Mouse (Mus musculus) heart, postnatal 0 days (tissue): ENCODE results near the gene Heg1. TPM values are rescaled to one million over a fixed set of nuclear protein-coding genes. Genes with fewer than 3 reads are reported as not detected.
A peak's percentile ranks its signal among the peaks of the same experiment; 100 is the strongest.

Experiments
- ATAC-seq: fragments of 200-750 bp; cut with Nextera tagmentation; 2 replicates; pipeline ENCODE4 v1.8.0; 2017; ENCODE audit warnings: low read depth, moderate number of reproducible peaks, moderate library complexity; ENCODE audit not compliant: insufficient read depth
- DNase-seq: peaks from one replicate; pipeline ENCODE4 v3.0.0-alpha.2; 2016; ENCODE audit warnings: low spot score
- H3K27ac ChIP-seq: fragments of 300-500 bp; sonication (generic); 2 replicates; pipeline ENCODE4 v1.5.1; 2014; ENCODE audit warnings: low read depth, mild to moderate bottlenecking
- H3K27me3 ChIP-seq: fragments of 300-500 bp; sonication (generic); 2 replicates; pipeline ENCODE4 v1.6.1; 2014; ENCODE audit warnings: low read length, mixed read lengths; ENCODE audit not compliant: control insufficient read depth, insufficient read depth
- H3K36me3 ChIP-seq: fragments of 300-500 bp; sonication (generic); replicated peaks from 2 replicates; pipeline ENCODE4 v1.6.1; 2014; ENCODE audit warnings: low read length, mixed read lengths; ENCODE audit not compliant: control insufficient read depth, insufficient read depth
- H3K4me1 ChIP-seq: fragments of 300-500 bp; sonication (generic); 2 replicates; pipeline ENCODE4 v1.6.1; 2014; ENCODE audit warnings: antibody characterized with exemption; ENCODE audit not compliant: control insufficient read depth, insufficient read depth
- H3K4me2 ChIP-seq: fragments of 300-500 bp; sonication (generic); 2 replicates; pipeline ENCODE4 v1.6.1; 2014; ENCODE audit warnings: low read depth, mild to moderate bottlenecking, low read length, moderate library complexity
- H3K4me3 ChIP-seq: fragments of 300-500 bp; sonication (generic); 2 replicates; pipeline ENCODE4 v1.5.1; 2014; ENCODE audit warnings: low read depth, low read length
- H3K9ac ChIP-seq: fragments of 300-500 bp; sonication (generic); replicated peaks from 2 replicates; pipeline ENCODE4 v1.6.1; 2014; ENCODE audit warnings: low read depth, low read length, mixed read lengths
- H3K9me3 ChIP-seq: fragments of 300-500 bp; sonication (generic); replicated peaks from 2 replicates; pipeline ENCODE4 v1.6.1; 2016; ENCODE audit warnings: low read length; ENCODE audit not compliant: control insufficient read depth
- CTCF ChIP-seq: IDR thresholded peaks from 2 replicates; pipeline ENCODE4 v1.5.1; 2016; ENCODE audit warnings: antibody characterized with exemption, control low read depth, low read depth
- EP300 ChIP-seq: IDR thresholded peaks from 2 replicates; pipeline ENCODE4 v1.6.1; 2016; ENCODE audit warnings: antibody characterized with exemption, low read depth
- WGBS: fragments of 180-500 bp; shearing (Covaris S2); extraction: QIAGEN DNeasy Blood & Tissue Kit; methylation state at CpG from one replicate; pipeline ENCODE4 v1.1.7; 2014; 5-methylcytosine and 5-hydroxymethylcytosine counted together
- polyA plus RNA-seq: library from polyadenylated mRNA; unstranded; fragments of >200 nt; fragmentation: Nextera tagmentation; extraction: Ambion mirVana; gene quantifications from 2 replicates; pipeline ENCODE4 v1.2.1, GENCODE M21; 2015
- total RNA-seq: library from RNA; depleted of rRNA; stranded (reverse); fragments of >200 nt; gene quantifications from 2 replicates; pipeline ENCODE4 v1.2.3, GENCODE M21; 2014; ENCODE audit warnings: low replicate concordance

Heg1 gene
- total and polyA plus RNA-seq, 2 experiments from 2014 or later = 28.7 to 93.7 TPM

DNA sequence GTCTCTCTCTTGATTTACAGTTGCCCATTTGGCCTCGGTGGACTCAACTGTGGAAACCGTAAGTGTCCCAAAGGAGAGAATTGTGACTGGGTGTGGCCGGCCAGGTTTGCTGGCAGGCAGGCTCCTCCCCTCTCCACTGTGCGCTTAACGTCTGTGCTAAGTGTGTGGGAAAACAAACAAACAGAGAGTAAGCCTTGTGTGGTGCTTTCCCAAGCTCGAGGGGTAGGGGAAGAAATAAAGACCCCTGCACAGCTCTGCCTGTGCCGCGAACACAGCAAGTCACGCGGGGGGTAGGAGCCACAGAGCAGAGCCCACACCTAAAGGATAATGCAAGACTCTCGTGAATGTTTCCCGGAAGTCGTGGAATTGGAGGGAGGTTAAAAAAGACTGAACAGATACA is 67.0 kb downstream of the Heg1 start:
- peak overlapping the region; percentile 2; the same call in 1 of the 2 replicates for H3K4me2 ChIP-seq
- no peaks in the 10 kb centered on the region for H3K27me3 ChIP-seq
- no peak for ATAC-seq
- no peak overlapping the region for H3K9ac ChIP-seq
- TF ChIP-seq CTCF (no peak), EP300 (no peak)
- DNase-seq = no peak
- no peak overlapping the region for H3K27ac ChIP-seq
- no peaks in the 10 kb centered on the region for H3K9me3 ChIP-seq
- H3K4me1 ChIP-seq = no peaks in the 10 kb centered on the region
- H3K4me3 ChIP-seq = no peak overlapping the region
- peaks cover 83% of the 10 kb centered on the region for H3K36me3 ChIP-seq
- 49% methylated on average over 13 of the region's 13 CpGs for WGBS

DNA sequence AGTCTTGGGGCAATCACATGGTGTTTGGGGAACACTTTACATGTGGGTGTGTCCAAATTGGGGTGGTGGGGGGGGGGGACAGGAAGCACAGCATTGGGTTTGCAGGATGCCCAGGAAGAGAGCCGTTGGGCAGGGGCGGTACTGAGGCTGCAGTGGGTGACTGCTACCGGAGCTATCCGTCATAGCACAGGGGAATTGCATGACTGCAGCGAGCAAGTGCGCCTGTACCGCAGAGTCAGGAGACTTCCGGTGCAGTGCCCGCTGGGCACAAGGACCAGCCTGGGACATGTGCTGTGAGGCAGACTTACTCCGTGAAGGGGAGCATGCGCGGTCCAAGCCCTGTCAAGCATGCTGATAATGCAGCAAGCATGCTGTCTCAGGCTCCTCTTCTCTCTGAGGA is 67.4 kb downstream of the Heg1 start:
- no peak for ATAC-seq
- Histone ChIP-seq H3K27me3 (no peaks in the 10 kb centered on the region), H3K27ac (no peak overlapping the region), H3K4me1 (no peaks in the 10 kb centered on the region), H3K36me3 (peaks cover 83% of the 10 kb centered on the region), H3K9me3 (no peaks in the 10 kb centered on the region), H3K4me3 (no peak overlapping the region), H3K9ac (no peak overlapping the region), H3K4me2 (peak overlapping the region; percentile 2; the same call in 1 of the 2 replicates)
- WGBS = 67% methylated on average over 12 of the region's 12 CpGs
- DNase-seq = no peak
- TF ChIP-seq CTCF (no peak), EP300 (no peak)

DNA sequence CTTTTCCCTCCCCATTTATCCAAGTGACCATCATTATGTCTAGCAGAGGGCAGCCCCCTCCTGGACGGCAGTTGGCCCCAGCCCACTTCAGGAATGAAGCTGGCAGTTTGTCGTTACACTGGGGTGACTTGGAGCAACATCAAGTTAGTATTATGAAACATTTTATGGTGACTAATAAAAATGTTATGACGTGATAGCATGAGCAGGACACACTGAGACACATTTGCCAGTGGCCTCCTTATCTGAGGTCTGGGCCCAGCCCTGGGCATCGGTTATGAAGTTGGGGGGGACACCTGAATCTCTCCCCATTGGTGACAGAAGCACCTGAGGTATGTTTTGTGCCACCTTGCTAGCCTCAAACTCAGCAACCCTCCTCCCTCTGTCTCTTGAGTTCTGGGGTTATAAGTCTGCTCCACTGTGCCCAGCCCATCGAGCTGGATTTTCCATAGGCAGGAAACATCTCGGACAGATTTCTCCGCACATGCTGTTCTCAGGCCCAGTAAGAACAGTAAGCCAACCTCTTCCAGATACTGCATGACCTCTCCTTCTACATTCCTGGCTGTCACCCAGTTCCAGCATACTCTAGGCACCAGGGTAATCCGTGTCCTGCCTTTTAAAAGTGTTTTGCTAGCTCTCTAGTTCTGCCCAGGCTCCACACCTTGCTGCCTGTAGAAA is 68.9 kb downstream of the Heg1 start:
- TF ChIP-seq EP300 (peak; percentile 57; the same call in 1 of the 2 replicates), CTCF (0 out of 2 replicates have a peak, but pooled peaks have one; percentile 2)
- Histone ChIP-seq H3K4me2 (no peak overlapping the region), H3K27me3 (no peaks in the 10 kb centered on the region), H3K9ac (no peak overlapping the region), H3K9me3 (no peaks in the 10 kb centered on the region), H3K36me3 (peaks cover 90% of the 10 kb centered on the region), H3K27ac (peak overlapping the region; percentile 86), H3K4me1 (no peaks in the 10 kb centered on the region), H3K4me3 (no peak overlapping the region)
- WGBS = 33% methylated on average over 8 of the region's 8 CpGs
- DNase-seq = peak; percentile 78
- ATAC-seq = peak; percentile 93

DNA sequence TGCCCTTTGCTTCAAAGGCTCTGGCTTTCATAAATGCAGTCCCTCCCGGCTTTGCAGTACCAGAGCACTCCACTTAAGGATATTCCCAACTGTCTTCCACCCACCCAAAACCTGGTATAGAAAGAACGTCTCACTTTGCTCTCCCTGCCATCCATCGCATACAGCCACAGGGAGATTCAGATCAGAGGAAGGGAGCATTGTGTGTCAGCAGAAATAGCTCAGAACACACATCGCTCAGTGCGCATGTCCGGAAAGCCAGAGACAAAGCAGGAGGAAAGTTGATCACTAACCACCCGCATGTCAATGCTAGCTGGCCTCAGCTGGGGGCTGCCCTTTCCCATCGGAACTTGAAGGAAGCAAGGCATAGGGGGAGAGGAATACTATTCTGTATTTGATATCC is 71.1 kb downstream of the Heg1 start:
- Histone ChIP-seq H3K27me3 (no peaks in the 10 kb centered on the region), H3K4me1 (no peaks in the 10 kb centered on the region), H3K9me3 (no peaks in the 10 kb centered on the region), H3K27ac (no peak overlapping the region), H3K4me3 (no peak overlapping the region), H3K36me3 (peaks cover 86% of the 10 kb centered on the region), H3K9ac (no peak overlapping the region), H3K4me2 (no peak overlapping the region)
- no peak for DNase-seq
- TF ChIP-seq CTCF (no peak), EP300 (no peak)
- 83% methylated on average over 8 of the region's 8 CpGs for WGBS
- ATAC-seq = no peak

GRCm38 (mm10) chr16:33755961-33756360 is 71.8 kb downstream of the Heg1 start:
- DNase-seq (no peak), ATAC-seq (no peak)
- Histone ChIP-seq H3K4me2 (no peak overlapping the region), H3K36me3 (peaks cover 86% of the 10 kb centered on the region), H3K27me3 (no peaks in the 10 kb centered on the region), H3K9ac (no peak overlapping the region), H3K27ac (no peak overlapping the region), H3K9me3 (no peaks in the 10 kb centered on the region), H3K4me1 (no peaks in the 10 kb centered on the region), H3K4me3 (no peak overlapping the region)
- TF ChIP-seq CTCF (no peak), EP300 (no peak)
- 69% methylated on average over 16 of the region's 16 CpGs for WGBS

GRCm38 (mm10) chr16:33756396-33756795 is 72.2 kb downstream of the Heg1 start:
- no peak overlapping the region for H3K4me2 ChIP-seq
- H3K27me3 ChIP-seq = no peaks in the 10 kb centered on the region
- no peak overlapping the region for H3K4me3 ChIP-seq
- DNase-seq (no peak), ATAC-seq (no peak)
- no peaks in the 10 kb centered on the region for H3K9me3 ChIP-seq
- H3K36me3 ChIP-seq = peaks cover 86% of the 10 kb centered on the region
- peaks cover 2% of the 10 kb centered on the region for H3K4me1 ChIP-seq
- H3K9ac ChIP-seq = no peak overlapping the region
- no peak for TF ChIP-seq EP300
- WGBS = 58% methylated on average over 6 of the region's 6 CpGs
- no peak overlapping the region for H3K27ac ChIP-seq
